Mouse (Mus musculus) kidney, adult 2 months (tissue): ENCODE measurements around the gene Tex21.

Source experiments
- CTCF ChIP-seq: fragments of 200-500 bp; conservative IDR thresholded peaks from 2 replicates; pipeline ENCODE4 v1.5.1; 2011; ENCODE audit warnings: low read depth, mild to moderate bottlenecking, control low read depth, low read length, moderate library complexity, mixed read lengths; ENCODE audit not compliant: insufficient read depth, insufficient read length
- POLR2A ChIP-seq: fragments of 200-500 bp; IDR thresholded peaks from one replicate; pipeline ENCODE4 v1.6.1; 2011; ENCODE audit warnings: low read depth, low read length, control low read depth

DNA sequence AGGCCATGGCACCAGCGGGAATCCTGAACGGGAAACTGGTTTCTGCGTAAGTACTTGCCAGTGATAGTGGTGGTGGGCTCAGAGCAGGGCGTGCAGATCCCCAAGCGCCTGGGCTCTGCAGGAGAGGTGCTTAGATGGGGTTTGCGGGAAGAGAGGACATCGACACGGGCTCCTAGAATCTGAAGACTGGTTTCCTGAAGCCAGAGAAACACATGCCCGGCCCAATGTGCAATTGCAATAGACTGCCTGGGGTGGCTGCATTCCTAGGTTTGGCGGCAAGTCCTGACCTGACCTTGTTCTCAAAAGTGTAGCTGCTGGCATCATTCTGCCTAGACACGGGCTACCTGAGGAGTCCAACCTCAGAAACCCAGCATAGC lies 8.9 kb upstream of the Tex21 start:
- TF ChIP-seq POLR2A = no peak
- TF ChIP-seq CTCF = no peak
